Mouse (Mus musculus): ENCODE measurements around the gene Rassf8. TPM values are rescaled to one million over a fixed set of nuclear protein-coding genes. Genes with fewer than 3 reads are reported as not detected.

Rassf8 gene
- polyA plus RNA-seq, 1 experiment from 2014 or later = 2.9 TPM

- 92% methylated on average over 6 of the region's 6 CpGs for WGBS
- Histone ChIP-seq H3K36me3 (no peaks in the 10 kb centered on the region), H3K4me3 (no peak overlapping the region), H3K27ac (no peak overlapping the region), H3K4me1 (replicated peaks) (no peaks in the 10 kb centered on the region), H3K27me3 (ENCODE audit: insufficient read depth, poor library complexity, severe bottlenecking) (no peaks in the 10 kb centered on the region; the same call in 1 of the 2 replicates), H3K9me3 (no peaks in the 10 kb centered on the region)
- no peak for DNase-seq (ENCODE audit: low spot score)
These were observed 100.4 kb downstream of the Rassf8 start for GRCm38 (mm10) chr6:145846948-145847347.

DNA sequence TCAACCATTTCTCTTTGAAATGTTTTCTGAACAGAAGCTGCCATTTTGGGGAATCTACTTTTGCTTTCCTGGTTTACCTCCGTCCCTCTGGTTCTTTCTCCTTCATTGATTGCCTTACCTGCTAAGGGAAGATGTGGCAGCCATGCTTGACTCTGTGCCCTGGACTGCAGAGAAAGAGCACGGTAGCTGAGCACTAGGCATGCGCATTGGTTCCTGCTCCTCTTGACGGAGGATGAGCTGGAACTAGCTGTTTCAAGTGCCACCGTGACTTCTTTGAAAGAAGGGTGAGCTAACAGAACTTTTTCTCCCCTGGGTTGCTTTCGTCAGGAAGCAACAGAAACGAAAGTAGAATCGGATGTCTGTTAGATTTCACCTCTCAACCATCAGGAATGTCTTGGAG is 101.1 kb downstream of the Rassf8 start:
- Histone ChIP-seq H3K4me1 (replicated peaks) (no peaks in the 10 kb centered on the region), H3K27ac (no peak overlapping the region), H3K9me3 (no peaks in the 10 kb centered on the region), H3K4me3 (no peak overlapping the region), H3K36me3 (no peaks in the 10 kb centered on the region), H3K27me3 (ENCODE audit: insufficient read depth, poor library complexity, severe bottlenecking) (no peaks in the 10 kb centered on the region; the same call in 1 of the 2 replicates)
- no peak for DNase-seq (ENCODE audit: low spot score)
- WGBS = 90% methylated on average over 8 of the region's 8 CpGs

DNA sequence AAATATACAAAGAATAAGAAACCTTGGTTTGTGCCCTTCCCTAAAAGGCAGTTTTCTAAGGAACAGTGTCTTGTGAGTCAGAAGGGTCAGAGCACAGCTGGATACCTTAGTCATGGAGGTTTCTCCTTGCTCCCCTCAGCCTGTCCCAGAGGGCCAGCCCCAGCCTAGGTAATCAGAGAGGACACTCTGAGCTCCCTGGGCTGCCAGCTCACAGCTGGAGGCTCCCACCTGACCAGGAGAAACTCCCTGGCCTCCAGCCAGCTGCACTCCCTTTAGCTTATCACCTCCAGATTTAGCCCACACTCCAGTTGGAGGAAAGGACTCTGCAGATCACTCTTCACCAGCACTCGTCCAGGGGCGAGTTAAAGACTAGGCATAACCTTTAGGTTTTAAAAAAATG is 104.2 kb downstream of the Rassf8 start:
- Histone ChIP-seq H3K27me3 (ENCODE audit: insufficient read depth, poor library complexity, severe bottlenecking) (peaks cover 4% of the 10 kb centered on the region; the same call in 1 of the 2 replicates), H3K4me1 (replicated peaks) (peaks cover 18% of the 10 kb centered on the region), H3K9me3 (no peaks in the 10 kb centered on the region), H3K27ac (no peak overlapping the region), H3K36me3 (no peaks in the 10 kb centered on the region), H3K4me3 (no peak overlapping the region)
- 56% methylated on average over 2 of the region's 2 CpGs for WGBS
- DNase-seq (ENCODE audit: low spot score) = no peak

DNA sequence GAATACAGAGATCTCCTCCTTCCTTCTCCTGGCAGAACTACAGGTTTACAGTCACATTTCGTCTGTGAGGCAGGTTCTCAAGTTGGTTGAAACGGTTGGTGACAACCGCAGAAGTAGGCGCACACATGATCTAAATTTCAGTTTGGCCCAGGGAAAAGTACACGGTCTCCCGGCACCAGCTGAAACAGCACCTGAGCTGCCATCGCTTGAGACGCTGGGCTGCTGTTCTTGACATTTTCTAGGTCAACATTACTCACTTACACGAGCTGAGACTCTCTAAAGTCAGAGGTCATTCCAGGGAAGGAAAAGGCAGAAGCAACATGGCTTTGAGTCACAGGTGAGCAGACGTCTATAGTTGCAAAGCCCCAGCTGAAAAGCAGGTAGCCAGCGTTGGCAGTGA is 105.4 kb downstream of the Rassf8 start:
- no peak overlapping the region for H3K4me3 ChIP-seq
- no peaks in the 10 kb centered on the region for H3K36me3 ChIP-seq
- no peak for DNase-seq (ENCODE audit: low spot score)
- H3K9me3 ChIP-seq = no peaks in the 10 kb centered on the region
- H3K4me1 ChIP-seq (replicated peaks) = peaks cover 29% of the 10 kb centered on the region
- no peak overlapping the region for H3K27ac ChIP-seq
- H3K27me3 ChIP-seq (ENCODE audit: insufficient read depth, poor library complexity, severe bottlenecking) = peaks cover 4% of the 10 kb centered on the region; the same call in 1 of the 2 replicates
- 84% methylated on average over 11 of the region's 11 CpGs for WGBS

- Histone ChIP-seq H3K27me3 (ENCODE audit: insufficient read depth, poor library complexity, severe bottlenecking) (peaks cover 6% of the 10 kb centered on the region), H3K4me1 (replicated peaks) (peaks cover 29% of the 10 kb centered on the region), H3K27ac (no peak overlapping the region), H3K4me3 (no peak overlapping the region), H3K36me3 (no peaks in the 10 kb centered on the region), H3K9me3 (no peaks in the 10 kb centered on the region)
- DNase-seq (ENCODE audit: low spot score) = no peak
- 95% methylated on average over 7 of the region's 7 CpGs for WGBS
These were observed 106.2 kb downstream of the Rassf8 start for GRCm38 (mm10) chr6:145852708-145853107.

DNA sequence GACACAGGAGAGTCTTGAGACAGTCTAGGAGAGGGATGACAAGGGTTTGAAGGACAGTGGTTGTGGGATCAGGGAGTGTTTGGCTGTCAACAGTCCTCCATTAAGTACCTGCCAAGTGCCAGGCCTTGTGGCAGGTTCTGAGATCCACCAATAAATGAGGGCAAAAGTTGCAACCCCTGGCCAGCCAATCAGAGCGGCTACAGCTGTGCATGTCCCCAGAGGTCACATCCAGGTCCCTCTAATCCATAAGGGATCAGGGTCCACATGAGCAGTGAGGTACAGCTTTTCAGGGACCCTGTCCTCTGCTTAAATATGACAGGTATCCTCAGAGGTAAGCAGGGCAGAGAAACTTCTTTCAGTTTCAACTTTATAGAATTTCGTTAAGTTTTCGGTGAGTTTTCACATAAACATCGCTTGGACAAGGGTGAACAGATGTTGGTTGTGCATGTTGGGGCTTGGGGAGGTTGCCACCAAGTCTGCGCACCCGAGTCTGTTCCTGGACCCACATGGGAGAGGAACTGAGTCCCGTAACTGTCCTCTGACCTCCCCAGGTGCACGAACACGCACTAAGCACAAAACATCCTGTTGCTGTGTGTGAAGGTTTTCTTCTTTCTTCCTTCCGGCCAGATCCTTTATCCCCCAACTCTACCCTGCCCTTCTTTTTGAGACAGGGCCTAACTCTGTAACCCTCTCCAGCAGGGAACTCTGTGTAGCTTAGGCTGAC is 107.0 kb downstream of the Rassf8 start:
- no peaks in the 10 kb centered on the region for H3K9me3 ChIP-seq
- DNase-seq (ENCODE audit: low spot score) = no peak
- WGBS = 86% methylated on average over 10 of the region's 10 CpGs
- no peak overlapping the region for H3K27ac ChIP-seq
- H3K27me3 ChIP-seq (ENCODE audit: insufficient read depth, poor library complexity, severe bottlenecking) = peaks cover 10% of the 10 kb centered on the region
- no peaks in the 10 kb centered on the region for H3K36me3 ChIP-seq
- no peak overlapping the region for H3K4me3 ChIP-seq
- peaks cover 29% of the 10 kb centered on the region for H3K4me1 ChIP-seq (replicated peaks)

DNA sequence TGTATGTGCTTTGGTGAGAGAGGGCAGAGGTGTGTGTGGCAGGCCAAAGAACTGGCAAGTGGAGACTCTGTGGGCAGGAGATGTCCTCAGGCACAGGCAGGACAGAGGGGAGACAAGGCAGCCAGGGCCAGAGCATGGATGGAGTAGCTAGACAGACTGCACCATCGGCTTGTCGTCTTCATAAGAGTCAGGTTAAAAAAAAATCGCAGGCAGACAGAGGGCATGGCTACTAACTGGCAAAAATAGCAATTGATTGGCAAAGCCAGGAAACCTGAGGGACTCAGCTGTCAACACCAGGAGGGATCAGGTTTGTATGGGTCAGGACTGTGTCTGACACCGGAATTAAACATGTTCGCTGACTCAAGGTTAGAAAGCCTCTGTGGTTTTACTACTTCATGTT is 108.2 kb downstream of the Rassf8 start:
- H3K36me3 ChIP-seq = no peaks in the 10 kb centered on the region
- H3K27ac ChIP-seq = 0 out of 2 replicates have a peak overlapping the region, but pooled peaks have one; percentile 80
- peaks cover 29% of the 10 kb centered on the region for H3K4me1 ChIP-seq (replicated peaks)
- H3K9me3 ChIP-seq = no peaks in the 10 kb centered on the region
- peaks cover 12% of the 10 kb centered on the region for H3K27me3 ChIP-seq (ENCODE audit: insufficient read depth, poor library complexity, severe bottlenecking)
- no peak for DNase-seq (ENCODE audit: low spot score)
- H3K4me3 ChIP-seq = no peak overlapping the region
- WGBS = 55% methylated on average over 5 of the region's 5 CpGs

DNA sequence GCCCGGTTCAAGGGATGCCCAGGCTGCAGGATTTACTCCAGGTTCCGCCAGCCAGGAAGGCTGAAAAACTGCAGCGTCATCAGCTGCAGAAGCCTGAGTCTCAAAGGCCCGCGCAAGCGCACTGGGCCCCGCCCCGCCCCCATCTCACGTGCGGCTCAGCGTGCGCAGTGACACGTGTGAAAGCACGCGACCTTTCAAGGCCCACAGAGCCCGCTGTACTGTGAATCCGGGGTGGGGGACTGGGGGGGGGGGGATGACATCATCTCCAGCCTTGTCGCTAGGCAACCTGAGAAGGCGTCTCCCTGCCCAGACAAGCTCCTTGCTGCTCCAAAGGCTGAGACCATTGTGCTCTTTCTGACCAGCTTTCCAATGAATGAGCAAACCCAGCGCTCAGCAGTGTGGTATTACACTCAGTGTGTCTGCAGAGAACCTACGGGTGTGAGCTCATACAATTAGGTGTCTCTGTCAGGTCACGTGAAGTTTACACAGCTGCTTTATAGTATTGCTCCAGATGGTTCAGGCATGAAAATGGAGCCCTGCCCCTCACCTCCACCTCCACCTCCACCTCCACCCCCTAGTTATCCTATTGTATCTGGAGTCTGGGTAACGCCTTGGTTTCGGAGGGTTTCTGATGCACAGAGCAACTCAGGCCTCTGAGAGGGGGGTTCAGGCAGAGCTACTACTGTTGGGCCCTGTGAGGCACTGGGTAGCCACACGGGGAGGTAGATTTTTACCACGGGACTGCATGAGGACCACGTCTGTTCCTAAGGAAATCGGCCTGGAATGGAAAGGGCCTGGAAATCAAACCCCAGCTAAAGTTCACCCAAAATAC is 109.4 kb downstream of the Rassf8 start:
- 5% methylated on average over 28 of the region's 28 CpGs for WGBS
- H3K9me3 ChIP-seq = no peaks in the 10 kb centered on the region
- peaks cover 29% of the 10 kb centered on the region for H3K4me1 ChIP-seq (replicated peaks)
- H3K4me3 ChIP-seq = peak overlapping the region; percentile 37
- H3K27me3 ChIP-seq (ENCODE audit: insufficient read depth, poor library complexity, severe bottlenecking) = peaks cover 21% of the 10 kb centered on the region
- no peaks in the 10 kb centered on the region for H3K36me3 ChIP-seq
- H3K27ac ChIP-seq = peak overlapping the region; percentile 80
- DNase-seq (ENCODE audit: low spot score) = peak; percentile 99

DNA sequence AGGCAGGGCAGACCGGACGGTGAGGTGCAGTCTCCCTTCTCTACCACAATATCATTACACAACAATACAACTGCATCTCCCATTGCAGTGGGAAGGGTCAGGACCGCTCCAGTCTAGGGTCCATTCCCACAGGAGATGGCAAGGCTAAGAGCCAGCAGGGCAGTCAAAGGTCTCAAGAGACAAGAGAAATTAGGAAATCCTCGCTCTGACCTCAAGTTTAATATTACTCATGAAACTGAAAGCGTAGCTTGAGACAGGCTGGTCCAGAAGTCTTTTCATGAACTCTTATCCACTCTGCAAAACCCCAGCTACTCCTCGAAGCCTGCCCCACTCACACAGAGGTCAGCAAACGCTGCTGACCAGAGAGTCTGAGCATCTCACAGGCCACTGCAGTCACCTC is 110.9 kb downstream of the Rassf8 start:
- H3K27me3 ChIP-seq (ENCODE audit: insufficient read depth, poor library complexity, severe bottlenecking) = peaks cover 35% of the 10 kb centered on the region
- no peak overlapping the region for H3K27ac ChIP-seq
- 83% methylated on average over 7 of the region's 7 CpGs for WGBS
- H3K36me3 ChIP-seq = no peaks in the 10 kb centered on the region
- H3K4me3 ChIP-seq = no peak overlapping the region
- H3K4me1 ChIP-seq (replicated peaks) = peaks cover 33% of the 10 kb centered on the region
- no peaks in the 10 kb centered on the region for H3K9me3 ChIP-seq
- DNase-seq (ENCODE audit: low spot score) = no peak

DNA sequence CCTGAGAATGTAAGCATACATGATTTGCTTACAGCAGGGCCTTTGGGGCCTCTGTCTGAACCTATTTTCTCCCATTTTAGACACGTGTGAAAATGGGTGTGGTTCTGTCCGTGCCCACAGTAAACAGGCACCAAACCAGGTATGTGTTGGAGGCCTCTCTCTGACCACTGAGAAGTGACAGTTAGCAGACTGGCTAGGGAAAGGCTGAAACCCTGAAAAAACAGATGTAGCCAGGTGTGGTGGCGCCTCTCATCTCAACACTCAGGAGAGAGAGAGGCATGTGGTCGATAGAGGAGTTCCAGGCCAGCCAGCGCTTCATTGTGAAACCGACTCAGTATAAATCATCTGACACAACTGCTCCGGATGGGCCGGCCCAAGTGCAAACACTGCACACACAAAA is 111.9 kb downstream of the Rassf8 start:
- peaks cover 42% of the 10 kb centered on the region for H3K4me1 ChIP-seq (replicated peaks)
- no peak overlapping the region for H3K4me3 ChIP-seq
- no peak overlapping the region for H3K27ac ChIP-seq
- H3K9me3 ChIP-seq = no peaks in the 10 kb centered on the region
- peaks cover 45% of the 10 kb centered on the region for H3K27me3 ChIP-seq (ENCODE audit: insufficient read depth, poor library complexity, severe bottlenecking)
- DNase-seq (ENCODE audit: low spot score) = no peak
- no peaks in the 10 kb centered on the region for H3K36me3 ChIP-seq
- whole genome bisulfite sequencing = 80% methylated on average over 8 of the region's 8 CpGs

- H3K4me1 ChIP-seq (replicated peaks) = peaks cover 49% of the 10 kb centered on the region
- H3K27me3 ChIP-seq (ENCODE audit: insufficient read depth, poor library complexity, severe bottlenecking) = peaks cover 60% of the 10 kb centered on the region
- H3K9me3 ChIP-seq = no peaks in the 10 kb centered on the region
- 51% methylated on average over 2 of the region's 2 CpGs for WGBS
- no peak overlapping the region for H3K27ac ChIP-seq
- H3K36me3 ChIP-seq = no peaks in the 10 kb centered on the region
- DNase-seq (ENCODE audit: low spot score) = no peak
- no peak overlapping the region for H3K4me3 ChIP-seq
These were observed 113.8 kb downstream of the Rassf8 start for GRCm38 (mm10) chr6:145860350-145860749.

DNA sequence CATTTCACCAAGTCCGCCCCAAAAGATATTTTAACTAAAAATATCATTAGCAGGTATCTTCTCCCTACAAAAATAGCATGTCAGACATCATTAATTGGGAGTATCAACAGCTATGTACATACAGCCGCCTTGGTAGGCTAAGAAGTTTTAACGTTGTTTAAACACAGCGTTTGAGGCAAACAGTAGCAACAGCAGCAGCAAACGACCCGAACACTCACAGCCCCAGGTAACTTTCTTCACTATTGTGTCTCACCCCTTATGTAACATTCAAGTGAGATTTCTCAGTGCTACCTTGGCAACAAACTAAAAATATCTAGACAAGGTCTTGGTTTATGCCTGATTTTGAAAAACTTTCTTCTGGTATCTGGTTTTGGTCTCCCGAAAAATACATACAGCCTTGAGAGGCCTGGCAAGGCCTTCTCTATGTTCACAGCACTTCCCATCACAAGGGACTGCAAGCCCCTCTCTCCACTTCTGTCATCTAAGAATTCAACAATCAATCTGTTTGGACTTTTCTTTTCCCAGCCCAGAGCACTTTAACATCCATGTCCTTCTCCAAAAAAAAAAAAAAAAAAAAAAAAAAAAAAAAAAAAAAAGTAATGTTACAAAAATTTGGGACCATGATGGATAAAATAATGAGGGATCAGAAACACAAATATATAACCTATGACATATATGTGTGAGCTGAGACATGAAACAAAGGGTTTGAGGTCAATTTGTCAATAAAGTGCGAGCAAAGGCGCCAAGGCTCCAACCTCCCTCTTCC is 115.1 kb downstream of the Rassf8 start:
- peaks cover 49% of the 10 kb centered on the region for H3K4me1 ChIP-seq (replicated peaks)
- H3K36me3 ChIP-seq = no peaks in the 10 kb centered on the region
- H3K27ac ChIP-seq = no peak overlapping the region
- no peaks in the 10 kb centered on the region for H3K9me3 ChIP-seq
- no peak for DNase-seq (ENCODE audit: low spot score)
- peaks cover 73% of the 10 kb centered on the region for H3K27me3 ChIP-seq (ENCODE audit: insufficient read depth, poor library complexity, severe bottlenecking)
- 68% methylated on average over 9 of the region's 9 CpGs for WGBS
- no peak overlapping the region for H3K4me3 ChIP-seq
